Mouse (Mus musculus) WW6 (cell line): ENCODE data around the gene Optn.
A peak's percentile ranks its signal among the peaks of the same experiment; 100 is the strongest.

ENCODE experiments used
- DNase-seq: peaks from one replicate; pipeline ENCODE4 v3.0.0-alpha.2; 2013; ENCODE audit warnings: low read depth, low spot score

The Optn gene

DNA sequence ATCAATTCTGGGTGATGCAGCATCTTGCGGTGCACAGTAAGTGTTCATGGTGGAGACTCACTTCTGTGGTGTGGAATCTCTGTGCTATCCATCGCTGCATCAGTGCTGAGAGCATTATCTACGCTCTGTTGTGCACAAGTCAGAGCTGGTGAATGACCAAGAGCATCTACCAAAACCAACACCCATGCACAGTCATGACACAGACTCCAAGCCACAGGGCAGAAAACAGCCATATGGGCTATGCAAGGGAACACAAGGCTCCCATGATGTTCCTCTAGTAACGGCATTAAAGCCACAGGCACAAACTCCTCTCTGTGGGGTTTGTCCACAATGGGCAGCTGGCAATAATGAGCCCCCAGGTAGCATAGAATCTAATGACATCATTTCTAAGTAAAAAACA lies 34.0 kb downstream of the Optn start:
- no peak for DNase-seq

DNA sequence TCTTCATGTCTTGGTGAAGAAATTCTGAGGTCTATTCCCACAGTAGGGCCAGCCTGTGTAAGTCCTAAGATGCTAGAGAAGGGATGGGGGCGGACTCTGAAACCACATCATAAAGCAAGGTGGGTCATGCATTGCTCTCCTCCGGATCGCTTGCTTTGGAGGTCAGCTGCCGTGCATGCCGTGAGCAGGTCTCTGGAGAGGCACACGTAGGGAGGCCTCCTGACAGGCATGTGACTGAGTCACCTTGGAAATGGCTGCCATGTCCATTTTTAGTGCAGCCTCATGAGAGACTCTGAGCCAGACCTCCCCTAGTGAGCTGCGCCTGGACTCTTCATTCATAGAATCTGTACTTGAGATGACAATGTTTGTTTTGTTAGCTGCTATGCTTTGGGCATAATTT lies 35.8 kb downstream of the Optn start:
- DNase-seq, result no peak

GRCm38 (mm10) chr2:5027057-5027456 lies 36.8 kb downstream of the Optn start:
- no peak for DNase-seq

DNA sequence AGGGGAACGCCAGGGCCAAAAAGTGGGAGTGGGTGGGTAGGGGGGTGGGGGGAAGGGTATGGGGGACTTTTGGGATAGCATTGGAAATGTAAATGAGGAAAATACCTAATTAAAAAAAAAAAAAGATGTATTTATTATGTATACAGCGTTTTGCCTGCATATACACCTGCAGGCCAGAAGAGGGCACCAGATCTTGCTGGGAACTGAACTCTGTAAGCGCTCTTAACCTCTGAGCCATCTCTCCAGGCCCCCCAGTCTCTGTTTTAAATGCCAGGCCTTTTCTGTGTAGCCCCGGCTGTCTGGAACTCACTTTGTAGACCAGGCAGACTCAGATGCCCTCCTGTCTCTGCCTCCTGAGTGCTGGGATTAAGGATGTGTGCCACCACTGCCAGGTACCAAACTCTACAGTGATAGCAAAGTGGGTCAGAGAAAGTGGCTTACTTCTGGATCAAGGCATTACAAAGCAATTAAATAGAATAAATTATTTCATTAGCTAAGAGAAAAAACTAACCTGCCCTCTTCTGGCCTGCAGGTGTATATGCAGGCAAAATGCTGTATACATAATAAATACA lies 38.6 kb downstream of the Optn start:
- DNase-seq, result no peak

DNA sequence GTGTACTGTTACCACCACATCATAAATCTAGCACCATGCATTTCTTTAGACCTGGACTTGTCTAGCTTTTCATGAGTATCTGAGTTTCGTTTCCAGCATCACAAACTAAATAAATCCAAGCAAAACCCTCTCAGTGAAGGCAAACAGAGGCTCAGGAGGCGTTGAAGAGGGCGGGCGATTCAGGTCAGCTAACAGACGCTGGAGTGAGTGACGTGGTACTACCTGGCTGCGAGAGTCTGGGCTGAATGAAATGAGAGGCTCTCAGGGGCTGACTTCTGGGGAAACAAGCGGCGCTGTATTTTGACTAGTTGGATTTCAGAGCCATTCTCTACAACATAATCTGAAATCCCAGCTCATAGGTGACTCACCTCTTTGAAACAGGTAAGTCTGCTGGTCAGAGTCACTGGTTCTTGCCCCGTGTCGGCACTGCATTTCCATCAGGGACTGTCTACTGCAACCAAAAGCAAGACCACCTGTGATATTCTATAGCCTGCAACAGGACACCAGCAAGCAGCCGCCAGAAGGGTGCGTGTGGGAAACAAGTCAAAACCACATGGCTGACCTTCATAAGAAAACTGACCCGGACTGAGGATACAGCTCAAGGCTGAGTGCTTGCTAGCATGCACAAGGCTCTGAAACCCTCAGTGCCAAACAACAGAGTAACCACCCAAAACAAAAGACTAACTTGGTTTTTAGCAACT lies 40.0 kb downstream of the Optn start:
- DNase-seq, result no peak

- no peak for DNase-seq
Measured at GRCm38 (mm10) chr2:5023275-5023674, 40.6 kb downstream of the Optn start.

- DNase-seq, result no peak
Measured at GRCm38 (mm10) chr2:5019708-5020107, 44.1 kb downstream of the Optn start.

DNA sequence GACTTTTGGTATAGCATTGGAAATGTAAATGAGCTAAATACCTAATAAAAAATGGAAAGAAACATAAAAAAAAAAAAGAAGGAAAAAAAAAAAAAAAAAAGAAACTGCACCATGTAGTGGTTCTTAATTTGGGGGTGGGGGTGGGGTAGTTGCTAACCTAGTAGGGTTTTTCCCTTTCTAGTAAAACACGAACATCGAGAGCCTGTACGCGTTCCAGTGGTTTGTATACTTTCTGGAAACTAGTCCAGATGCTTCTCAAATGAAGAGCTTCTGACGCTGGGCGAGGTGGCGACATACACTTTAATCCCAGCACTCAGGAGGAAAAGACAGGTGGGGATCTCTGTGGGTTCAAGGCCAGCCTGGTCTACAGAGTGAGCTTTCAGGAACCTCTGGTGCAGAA lies 46.9 kb downstream of the Optn start:
- no peak for DNase-seq

- DNase-seq, result no peak
Measured at GRCm38 (mm10) chr2:5015527-5015926, 48.3 kb downstream of the Optn start.

- DNase-seq, result peak; percentile 22
Measured at GRCm38 (mm10) chr2:5014616-5015015, 49.2 kb downstream of the Optn start.

- peak; percentile 86 for DNase-seq
Measured at GRCm38 (mm10) chr2:5012491-5013324, 51.1 kb downstream of the Optn start, which contains the start of gene Mcm10. Mcm10 (minus strand) TSS chr2:5012791.

- DNase-seq, result no peak
Measured at GRCm38 (mm10) chr2:5011898-5012490, 51.9 kb downstream of the Optn start.

- DNase-seq, result no peak
Measured at GRCm38 (mm10) chr2:5007107-5007506, 56.7 kb downstream of the Optn start.

DNA sequence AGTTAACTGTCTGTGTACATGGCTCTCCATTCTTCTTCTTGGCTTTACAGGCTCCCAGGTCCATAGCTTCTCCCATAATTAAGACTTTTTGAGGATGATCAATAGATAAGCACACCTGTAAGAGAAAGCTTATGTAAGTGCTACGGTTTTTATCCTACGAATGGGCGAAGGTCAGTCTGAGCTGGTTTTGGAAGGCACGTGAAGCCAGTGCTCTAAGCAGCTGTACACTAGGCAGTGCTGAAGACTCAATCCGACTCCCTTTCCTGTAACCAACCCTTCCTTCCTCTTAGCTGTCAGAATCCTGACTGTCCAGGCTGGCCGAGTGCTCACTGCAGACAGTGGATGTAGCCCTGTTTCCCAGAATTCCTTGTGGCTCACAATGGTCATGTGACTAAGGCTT lies 62.6 kb downstream of the Optn start:
- DNase-seq, result no peak

- no peak for DNase-seq
Measured at GRCm38 (mm10) chr2:4998905-4999304, 64.9 kb downstream of the Optn start.

GRCm38 (mm10) chr2:4996421-4996824 lies 67.4 kb downstream of the Optn start:
- no peak for DNase-seq

GRCm38 (mm10) chr2:4995646-4996045 lies 68.2 kb downstream of the Optn start:
- no peak for DNase-seq

GRCm38 (mm10) chr2:4994436-4994835 lies 69.4 kb downstream of the Optn start:
- no peak for DNase-seq

DNA sequence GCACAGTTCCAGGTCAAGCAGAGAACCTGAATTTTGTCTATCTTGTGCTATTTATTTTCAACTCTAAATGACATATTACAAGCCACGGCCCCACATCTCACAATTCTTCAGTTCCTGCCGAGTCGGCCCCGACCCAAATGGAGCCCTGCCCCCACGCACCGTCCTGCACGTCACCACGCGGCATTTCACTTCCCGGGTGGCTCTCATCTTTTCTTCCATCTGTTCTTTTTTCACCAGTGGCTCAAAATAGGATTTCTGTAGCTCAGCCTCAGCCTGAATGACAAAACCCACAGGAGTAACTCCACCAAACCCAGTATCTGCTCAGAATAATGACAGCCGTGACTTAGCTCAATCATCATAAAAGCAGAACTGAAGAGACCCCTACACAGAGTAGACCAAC lies 70.3 kb downstream of the Optn start:
- DNase-seq, result no peak

- DNase-seq, result no peak
Measured at GRCm38 (mm10) chr2:4988826-4989424, 74.9 kb downstream of the Optn start.

GRCm38 (mm10) chr2:4987388-4988180 lies 76.3 kb downstream of the Optn start:
- DNase-seq, result no peak
